Mouse (Mus musculus) E14TG2a.4 (cell line): Measurements from ENCODE around the gene Kdsr.
A peak's percentile ranks its signal among the peaks of the same experiment; 100 is the strongest.
"Not testable (repeated sequence)": the region's sequence is repeated elsewhere in the genome, so short reads cannot be mapped to it uniquely, and the experiment has no call there.

Experiments
- H3K27me3 ChIP-seq: 2 replicates; pipeline ENCODE4 v1.6.1; 2014; ENCODE audit warnings: low read length, control low read depth; ENCODE audit not compliant: insufficient read depth
- H3K36me3 ChIP-seq: 2 replicates; pipeline ENCODE4 v1.6.1; 2014; ENCODE audit warnings: low read length, control low read depth; ENCODE audit not compliant: insufficient read depth
- H3K4me1 ChIP-seq: replicated peaks from 2 replicates; pipeline ENCODE4 v1.6.1; 2014; ENCODE audit warnings: low read depth, low read length, control low read depth
- H3K4me3 ChIP-seq: replicated peaks from 2 replicates; pipeline ENCODE4 v1.5.1; 2014; ENCODE audit warnings: mild to moderate bottlenecking, low read length
- H3K9me3 ChIP-seq: 2 replicates; pipeline ENCODE4 v1.6.1; 2014; ENCODE audit warnings: low read length, control low read depth
- CTCF ChIP-seq: conservative IDR thresholded peaks from 2 replicates; pipeline ENCODE4 v1.5.1; 2014; ENCODE audit warnings: low read length
- NANOG ChIP-seq: IDR thresholded peaks from 2 replicates; pipeline ENCODE4 v1.6.1; 2014; ENCODE audit warnings: borderline replicate concordance, low read length, mixed read lengths
- POU5F1 ChIP-seq: IDR thresholded peaks from 2 replicates; pipeline ENCODE4 v1.6.1; 2014; ENCODE audit warnings: low read length, borderline replicate concordance

Gene Kdsr

DNA sequence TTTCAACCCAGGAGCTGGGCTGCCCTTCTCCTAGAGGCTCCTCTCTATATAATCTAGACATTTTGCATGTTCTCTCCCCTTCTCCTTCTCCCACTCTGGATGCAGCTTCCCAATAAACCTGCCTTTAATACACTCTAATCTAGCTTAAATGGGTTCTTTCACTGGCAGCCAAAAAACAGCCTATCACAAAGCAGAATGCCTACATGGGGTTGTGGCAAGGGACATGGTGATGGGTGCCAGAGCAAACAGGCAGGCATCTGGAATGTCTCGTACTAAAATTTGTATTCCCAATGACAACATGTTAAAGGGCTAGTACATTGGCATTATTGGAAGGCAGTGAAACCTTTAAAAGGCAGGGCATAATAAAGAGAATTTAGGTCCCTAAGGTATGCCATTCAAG lies 8.9 kb downstream of the Kdsr start:
- H3K9me3 ChIP-seq = no peaks in the 10 kb centered on the region
- H3K27me3 ChIP-seq = no peaks in the 10 kb centered on the region
- peaks cover 91% of the 10 kb centered on the region for H3K36me3 ChIP-seq
- TF ChIP-seq NANOG = no peak
- no peak for TF ChIP-seq POU5F1
- TF ChIP-seq CTCF = no peak
- no peak overlapping the region for H3K4me3 ChIP-seq
- H3K4me1 ChIP-seq = peaks cover 8% of the 10 kb centered on the region

DNA sequence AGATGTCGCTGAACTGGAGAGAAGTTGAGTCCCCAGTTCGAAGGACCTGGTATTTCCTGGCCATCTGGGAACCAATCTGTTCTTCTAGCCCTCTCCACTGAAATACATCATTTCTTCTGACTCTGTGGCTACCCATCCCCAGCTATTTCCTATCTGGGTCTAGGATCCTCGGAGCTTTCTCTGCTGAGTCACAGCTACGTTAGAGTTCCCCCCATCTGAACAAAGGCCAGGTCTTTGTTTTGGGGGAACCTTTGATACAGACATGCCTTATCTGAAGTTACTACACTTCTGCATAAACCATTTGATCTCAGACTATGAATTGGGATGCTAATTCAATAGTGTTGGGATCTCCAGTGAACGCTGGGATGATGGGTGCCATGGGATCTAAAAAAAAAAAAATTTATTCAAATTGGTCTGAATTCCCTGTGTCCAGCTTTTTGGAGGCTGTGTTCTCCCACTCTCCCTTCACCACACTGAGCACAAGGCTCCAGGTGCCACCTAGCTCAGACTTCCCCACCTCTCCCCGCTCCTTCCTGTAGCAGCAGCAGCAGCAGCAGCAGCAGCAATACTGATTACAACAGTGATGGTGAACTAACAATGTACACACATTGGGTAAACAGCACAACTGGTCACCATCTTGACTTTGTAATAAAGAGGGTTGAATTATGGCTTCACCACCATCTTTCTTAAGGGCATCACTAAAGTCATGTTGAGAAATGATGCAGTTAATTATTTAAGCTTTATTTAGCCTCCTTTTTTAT lies 10.8 kb downstream of the Kdsr start:
- peaks cover 8% of the 10 kb centered on the region for H3K4me1 ChIP-seq
- TF ChIP-seq POU5F1 (no peak), NANOG (no peak), CTCF (no peak)
- H3K36me3 ChIP-seq = peaks cover 94% of the 10 kb centered on the region
- no peaks in the 10 kb centered on the region for H3K27me3 ChIP-seq
- no peaks in the 10 kb centered on the region for H3K9me3 ChIP-seq
- no peak overlapping the region for H3K4me3 ChIP-seq

DNA sequence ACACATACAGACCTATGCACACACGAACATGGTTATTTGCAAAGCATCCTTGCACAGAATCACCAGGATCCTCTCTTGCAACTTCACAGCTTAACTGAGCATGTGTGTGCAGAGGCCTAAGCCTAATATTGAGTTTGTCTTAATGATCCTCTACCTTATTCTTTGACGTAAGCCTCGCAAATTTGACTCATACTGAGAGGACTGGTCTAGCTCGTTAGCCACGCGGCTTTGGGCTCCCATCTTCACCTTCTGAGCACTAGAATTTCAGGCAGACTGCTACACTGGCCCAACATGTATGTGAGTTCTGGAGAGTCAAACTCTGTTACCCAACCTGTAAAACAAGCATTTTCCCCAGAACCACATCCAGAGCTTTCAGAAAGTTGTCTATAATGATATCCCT lies 16.5 kb downstream of the Kdsr start:
- Histone ChIP-seq H3K4me1 (no peaks in the 10 kb centered on the region), H3K9me3 (no peaks in the 10 kb centered on the region), H3K4me3 (no peak overlapping the region), H3K27me3 (no peaks in the 10 kb centered on the region), H3K36me3 (peaks cover 96% of the 10 kb centered on the region)
- TF ChIP-seq POU5F1 = no peak
- TF ChIP-seq CTCF = no peak
- no peak for TF ChIP-seq NANOG

DNA sequence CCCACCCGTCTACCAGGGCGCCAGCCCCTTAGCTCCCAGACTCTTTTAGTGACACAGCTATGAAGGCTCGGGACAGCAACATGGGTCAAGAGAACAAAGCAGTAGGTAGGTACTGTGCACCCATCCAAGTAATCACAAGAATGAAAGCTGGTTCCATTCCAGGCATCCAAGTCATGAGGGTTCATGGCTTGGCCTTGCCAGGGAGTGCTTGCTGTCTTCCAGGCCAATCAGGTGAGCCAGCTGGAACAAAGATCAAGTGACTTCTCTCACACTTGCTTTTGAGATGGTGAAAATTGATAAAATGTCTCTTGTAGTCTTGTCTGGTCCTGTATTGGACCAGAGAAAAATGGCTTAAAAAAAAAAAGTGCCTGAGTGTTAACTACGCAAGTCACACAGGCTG lies 18.8 kb downstream of the Kdsr start:
- no peak overlapping the region for H3K4me3 ChIP-seq
- no peak for TF ChIP-seq NANOG
- no peak for TF ChIP-seq CTCF
- H3K9me3 ChIP-seq = no peaks in the 10 kb centered on the region
- no peaks in the 10 kb centered on the region for H3K4me1 ChIP-seq
- peaks cover 95% of the 10 kb centered on the region for H3K36me3 ChIP-seq
- H3K27me3 ChIP-seq = no peaks in the 10 kb centered on the region

DNA sequence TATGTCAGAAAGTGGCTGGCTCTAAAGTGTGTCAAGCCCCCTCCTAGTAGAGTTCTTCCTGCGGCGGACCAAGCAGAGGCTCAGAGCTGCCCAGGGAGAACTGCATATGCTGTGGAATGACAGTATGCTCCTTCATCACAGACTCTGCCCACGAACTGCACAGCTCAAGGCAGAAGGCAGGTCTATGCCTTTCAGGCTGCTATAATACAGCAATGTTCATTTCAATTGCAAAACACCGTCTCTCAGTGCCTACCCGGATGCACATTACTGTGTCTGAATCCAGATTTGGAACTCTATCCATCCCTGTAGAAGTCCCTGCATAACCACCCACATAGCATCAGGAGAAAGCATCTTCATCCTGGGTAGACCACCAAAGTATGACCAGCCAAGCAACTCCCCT lies 19.7 kb downstream of the Kdsr start:
- Histone ChIP-seq H3K9me3 (peaks cover under 1% of the 10 kb centered on the region; the same call in 1 of the 2 replicates), H3K36me3 (peaks cover 95% of the 10 kb centered on the region), H3K4me3 (no peak overlapping the region), H3K4me1 (no peaks in the 10 kb centered on the region), H3K27me3 (no peaks in the 10 kb centered on the region)
- no peak for TF ChIP-seq NANOG
- no peak for TF ChIP-seq POU5F1
- TF ChIP-seq CTCF = no peak

DNA sequence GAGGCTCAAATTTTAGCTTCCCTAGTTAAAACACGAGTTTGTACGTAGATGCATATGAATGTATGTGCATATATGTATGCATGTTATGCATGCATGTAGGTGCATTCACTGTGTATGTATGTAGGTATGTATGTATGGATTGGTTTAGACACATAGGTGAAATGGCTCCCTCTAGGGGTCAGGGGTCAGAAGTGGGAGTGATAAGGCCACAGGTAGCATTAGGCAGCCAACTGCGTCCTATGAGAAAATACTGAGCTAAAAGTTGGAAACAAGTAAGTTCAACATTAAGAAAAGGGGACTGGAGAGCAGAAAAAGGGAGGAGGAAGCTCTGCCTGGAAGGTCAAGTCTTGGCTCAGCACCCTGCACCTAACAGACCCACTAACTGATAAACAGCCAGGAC lies 21.4 kb downstream of the Kdsr start:
- Histone ChIP-seq H3K27me3 (no peaks in the 10 kb centered on the region), H3K9me3 (peaks cover 10% of the 10 kb centered on the region), H3K4me1 (no peaks in the 10 kb centered on the region), H3K4me3 (no peak overlapping the region), H3K36me3 (peaks cover 93% of the 10 kb centered on the region)
- TF ChIP-seq NANOG = no peak
- peak; percentile 64 for TF ChIP-seq CTCF

DNA sequence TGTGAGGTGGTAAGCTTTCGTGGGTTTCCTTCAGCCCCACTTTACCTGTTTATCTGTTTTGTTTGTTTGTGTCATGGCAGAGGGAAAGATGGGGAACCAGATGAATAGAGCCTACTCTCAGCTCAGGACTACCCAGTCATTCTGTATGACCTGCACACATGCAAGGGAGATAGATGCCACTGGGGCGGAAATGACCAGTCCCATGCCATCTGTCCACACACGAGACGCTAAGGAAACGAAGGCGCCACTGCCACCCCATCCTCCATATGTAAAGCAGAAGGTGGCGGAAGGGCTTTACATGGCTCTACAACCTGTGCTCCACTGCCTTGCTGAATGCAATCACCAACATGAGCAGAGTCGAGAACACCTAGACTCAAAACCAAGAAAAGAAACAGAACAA lies 23.3 kb downstream of the Kdsr start:
- Histone ChIP-seq H3K9me3 (peaks cover 10% of the 10 kb centered on the region), H3K27me3 (no peaks in the 10 kb centered on the region), H3K36me3 (peaks cover 76% of the 10 kb centered on the region), H3K4me3 (no peak overlapping the region), H3K4me1 (no peaks in the 10 kb centered on the region)
- no peak for TF ChIP-seq POU5F1
- TF ChIP-seq NANOG = no peak
- TF ChIP-seq CTCF = no peak

DNA sequence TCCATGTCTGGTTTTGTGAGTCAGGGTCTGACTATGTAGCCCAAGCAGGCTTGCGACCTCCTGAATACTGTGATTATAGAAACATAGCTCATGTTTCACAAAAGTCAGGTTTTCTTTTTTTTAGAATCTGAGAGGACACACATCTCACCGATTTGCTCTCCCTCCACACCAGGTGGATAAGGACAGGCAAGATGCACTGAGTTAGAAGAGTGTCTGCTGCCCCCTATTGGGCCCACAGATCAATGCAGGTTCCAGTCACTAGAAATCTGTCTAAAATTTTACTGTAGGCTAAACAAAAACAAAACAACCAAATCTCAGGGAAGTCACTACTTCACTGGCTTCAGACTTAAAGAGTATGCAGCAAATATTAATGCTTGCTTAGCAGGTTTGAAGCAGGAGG lies 23.9 kb downstream of the Kdsr start:
- Histone ChIP-seq H3K36me3 (peaks cover 70% of the 10 kb centered on the region), H3K9me3 (peaks cover 10% of the 10 kb centered on the region), H3K4me1 (no peaks in the 10 kb centered on the region), H3K4me3 (no peak overlapping the region), H3K27me3 (no peaks in the 10 kb centered on the region)
- no peak for TF ChIP-seq NANOG
- TF ChIP-seq CTCF = peak; percentile 63
- TF ChIP-seq POU5F1 = no peak

DNA sequence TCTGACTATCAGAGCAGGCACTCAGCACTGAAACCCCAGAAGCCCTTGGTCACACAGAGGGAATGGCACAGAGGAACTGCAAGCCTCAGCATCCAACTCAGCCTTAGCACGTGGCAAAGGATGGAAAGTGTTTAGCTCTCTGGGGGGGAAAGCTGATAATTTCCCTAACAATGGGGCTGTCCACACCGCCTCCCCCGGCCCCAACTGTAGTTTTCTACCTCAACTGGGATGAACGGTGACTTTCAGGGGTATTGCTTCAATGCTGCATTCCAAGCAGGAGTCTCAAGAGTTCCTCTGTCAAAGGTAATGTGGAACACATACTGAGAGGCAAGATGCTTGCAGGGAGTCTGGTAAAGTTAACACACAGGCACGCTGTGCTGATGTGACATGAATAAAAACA lies 37.5 kb downstream of the Kdsr start:
- H3K27me3 ChIP-seq = peaks cover under 1% of the 10 kb centered on the region; the same call in 1 of the 2 replicates
- TF ChIP-seq NANOG (no peak), POU5F1 (peak; percentile 63; the same call in 1 of the 2 replicates)
- H3K4me3 ChIP-seq = no peak overlapping the region
- H3K9me3 ChIP-seq = no peaks in the 10 kb centered on the region
- peaks cover 14% of the 10 kb centered on the region for H3K4me1 ChIP-seq
- H3K36me3 ChIP-seq = peaks cover 33% of the 10 kb centered on the region

DNA sequence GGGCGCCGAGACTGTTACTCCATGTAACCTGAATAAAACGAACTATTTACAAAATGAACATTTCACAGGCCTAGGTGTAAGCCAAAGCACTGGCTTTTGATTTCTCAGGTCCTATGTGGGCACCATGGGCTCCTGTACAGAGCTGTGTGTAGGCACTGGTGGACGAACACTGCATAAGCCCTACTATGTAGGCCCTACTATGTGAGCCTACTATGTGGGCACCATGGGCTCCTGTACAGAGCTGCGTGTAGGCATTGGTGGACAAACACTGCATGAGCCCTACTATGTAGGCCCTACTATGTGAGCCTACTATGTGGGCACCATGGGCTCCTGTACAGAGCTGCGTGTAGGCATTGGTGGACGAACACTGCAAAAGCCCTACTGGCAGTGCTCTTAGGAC lies 41.8 kb downstream of the Kdsr start:
- Histone ChIP-seq H3K4me1 (peaks cover 18% of the 10 kb centered on the region), H3K27me3 (peaks cover 27% of the 10 kb centered on the region)
- not testable (repeated sequence) for H3K9me3 ChIP-seq, H3K36me3 ChIP-seq, H3K4me3 ChIP-seq
